Comparison of ENCODE assay signal across 12 mouse cellular contexts in the genomic region with DNA sequence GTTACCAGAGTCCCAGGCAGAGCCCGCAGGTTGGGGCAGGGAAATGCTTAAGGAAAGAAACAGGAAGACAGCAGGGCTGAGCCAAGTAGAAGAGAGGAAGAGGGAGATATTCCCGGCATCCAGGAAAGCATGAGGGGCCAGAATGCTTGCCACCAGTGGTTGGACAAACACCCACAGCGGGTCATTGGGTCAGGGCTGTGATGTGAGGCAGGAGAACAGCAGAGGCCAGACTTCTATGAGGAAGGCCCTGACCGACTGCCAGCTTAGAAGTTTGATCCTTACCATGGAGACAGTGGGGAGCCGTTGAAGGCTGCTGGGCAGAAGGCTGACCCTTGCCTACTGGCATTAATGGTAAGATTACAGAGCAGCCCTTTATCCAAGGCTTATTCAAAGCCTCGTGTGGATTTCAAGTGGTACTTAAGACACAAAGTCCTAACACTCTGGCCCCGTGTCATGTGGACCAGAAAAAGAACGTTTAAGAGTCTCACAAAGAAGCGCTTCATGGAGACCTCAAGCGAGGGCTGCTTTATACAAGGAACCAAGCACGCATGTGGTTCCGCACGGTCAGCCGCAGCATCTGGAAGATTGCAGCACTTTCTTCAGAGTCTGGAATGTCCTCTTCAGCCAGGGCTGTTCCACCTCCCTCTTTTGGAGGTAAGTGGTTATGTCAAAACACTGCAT. TPM values are rescaled to one million over a fixed set of nuclear protein-coding genes. Genes with fewer than 3 reads are reported as not detected.
DNase-seq lines count a peak whose midpoint lies in the region; ATAC-seq and TF ChIP-seq lines count a peak whose summit lies in the region.
"Had no signal": no experiment of that assay in that cellular context is flagged by ENCODE, and none has a peak within 500 bp of the region (broad histone marks: within the 10 kb centered on the region; RNA-seq: fewer than 3 reads in every experiment).

No protein-coding gene starts in this region.

- H3K4me1 ChIP-seq in kidney, adult 2 months (ENCODE audit: control insufficient read depth, insufficient read depth, low read length) = peaks cover 32% of the 10 kb centered on the region
- peaks cover 71% of the 10 kb centered on the region for H3K4me1 ChIP-seq in kidney, embryonic 16.5 days (ENCODE audit: insufficient read depth, low read length)

- WGBS in kidney, adult 2 months = 39% methylated on average over 14 of the region's 14 CpGs
- WGBS in kidney, embryonic 16.5 days = 41% methylated on average over 14 of the region's 14 CpGs

- no peaks in the 10 kb centered on the region for H3K9me3 ChIP-seq in kidney, embryonic 16.5 days (ENCODE audit: low read length)

- DNase-seq in embryo, embryonic 10 days (ENCODE audit: low spot score) = peak; percentile 31
- no peak for DNase-seq in embryo, embryonic 11 days
- peak; percentile 54 for DNase-seq in kidney, adult 2 months
- no peak for DNase-seq in kidney, postnatal 14 days
- DNase-seq in lung, postnatal 10 days = peak; percentile 51
- DNase-seq in right cerebral cortex, postnatal 36 days (ENCODE audit: low spot score in 2 of 2) = no peak
- DNase-seq in thymus, adult 18-20 months = no peak
- DNase-seq: spleen, adult 18-20 months had no signal

- no peak overlapping the region for H3K4me2 ChIP-seq in kidney, embryonic 16.5 days (replicated peaks; ENCODE audit: low read depth, low read length)

- no peak overlapping the region for H3K4me3 ChIP-seq in kidney, adult 2 months (ENCODE audit: insufficient read depth, low read depth, low read length)
- H3K4me3 ChIP-seq in kidney, embryonic 16.5 days (ENCODE audit: low read length) = no peak overlapping the region
- H3K4me3 ChIP-seq: heart, adult 2 months; left cerebral cortex, adult 2 months had no signal

- H3K36me3 ChIP-seq in kidney, adult 2 months (ENCODE audit: control insufficient read depth, insufficient read depth, low read length) = no peaks in the 10 kb centered on the region
- 0 out of 2 replicates have a peak, but pooled peaks cover 2% of the 10 kb centered on the region for H3K36me3 ChIP-seq in kidney, embryonic 16.5 days (ENCODE audit: insufficient read depth, low read length)

- H3K27ac ChIP-seq in kidney, adult 2 months (ENCODE audit: insufficient read depth, low read depth, low read length) = no peak overlapping the region
- peak overlapping the region; percentile 63 for H3K27ac ChIP-seq in kidney, embryonic 16.5 days (ENCODE audit: low read length)
- H3K27ac ChIP-seq: heart, adult 2 months; left cerebral cortex, adult 2 months had no signal

- TF ChIP-seq CTCF in kidney, adult 2 months (conservative IDR thresholded peaks at IDR 0.05; ENCODE audit: insufficient read depth, insufficient read length, low read depth, low read length) = no peak

- 0 out of 2 replicates have a peak overlapping the region, but pooled peaks have one; percentile 29 for H3K9ac ChIP-seq in kidney, embryonic 16.5 days (replicated peaks; ENCODE audit: low read length)

- no peak for ATAC-seq in kidney, embryonic 16.5 days (ENCODE audit: low FRiP score, low TSS enrichment)
- ATAC-seq: Patski had no signal

- H3K27me3 ChIP-seq in kidney, adult 2 months (replicated peaks; ENCODE audit: control insufficient read depth, insufficient read depth, low read length) = no peaks in the 10 kb centered on the region
- H3K27me3 ChIP-seq in kidney, embryonic 16.5 days (ENCODE audit: insufficient read depth, low read length) = no peaks in the 10 kb centered on the region
- H3K27me3 ChIP-seq: Patski had no signal

- TF ChIP-seq POLR2A in kidney, adult 2 months (IDR thresholded peaks at IDR 0.05; ENCODE audit: low read depth, low read length) = no peak

RNA-seq across cellular contexts. Expression of gene Elmsan1, which starts 4.0 kb away (rescaled TPM):
- 6.7 and 7.4 TPM in 2 replicates for polyA plus RNA-seq in kidney, adult 2 months (2012; rRNA removed)
- 8.6 and 9.3 TPM in 2 replicates for polyA plus RNA-seq in kidney, embryonic 16.5 days (2015; fragmentation: Nextera tagmentation; extraction: Ambion mirVana)

Comparison
In these comparisons a context has a peak if more than half of its experiments do, and no peak if none do; other contexts are left out.
1. DNase-seq: peak in embryo, embryonic 10 days (single experiment), kidney, adult 2 months (single experiment) and lung, postnatal 10 days (single experiment); none in embryo, embryonic 11 days (single experiment), kidney, postnatal 14 days (single experiment), right cerebral cortex, postnatal 36 days (0 of 2) and thymus, adult 18-20 months (0 of 2).